Mouse (Mus musculus): ENCODE data around the gene Osbpl7. TPM values are rescaled to one million over a fixed set of nuclear protein-coding genes. Genes with fewer than 3 reads are reported as not detected.

Gene Osbpl7
- total and polyA plus RNA-seq, 3 experiments, result 7.4 to 24.4 (median 17.6) TPM

GRCm38 (mm10) chr11:97115797-97116196, 65.4 kb downstream of the Osbpl7 start:
- peaks cover 7% of the 10 kb centered on the region for H3K9me3 ChIP-seq (replicated peaks; ENCODE audit: low read length)
- DNase-seq (ENCODE audit: extremely low read depth), result no peak
- in situ Hi-C loops (cut with MboI; ENCODE audit: low pct_ligation_motif_present, low pct_unique_long_range_greater_than_20kb, low sequenced_read_pairs) (no loop called here), dilution Hi-C loops (cut with MboI; ENCODE audit: extremely low pct_ligation_motif_present, extremely low pct_unique_long_range_greater_than_20kb, low sequenced_read_pairs) (no loop called here)
- no peak overlapping the region for H3K9ac ChIP-seq (ENCODE audit: insufficient read depth, low read depth)
- TF ChIP-seq MEF2A (IDR thresholded peaks at IDR 0.05; ENCODE audit: borderline replicate concordance, low read depth, low read length), result no peak
- no peak for TF ChIP-seq NELFE (IDR thresholded peaks at IDR 0.05; ENCODE audit: low read depth, low read length)
- no peak for TF ChIP-seq JUND (conservative IDR thresholded peaks at IDR 0.05; ENCODE audit: low read depth, low read length)
- TF ChIP-seq RCOR1 (conservative IDR thresholded peaks at IDR 0.05; ENCODE audit: low read depth, low read length), result no peak
- TF ChIP-seq RAD21 (IDR thresholded peaks at IDR 0.05; ENCODE audit: low read depth, low read length), result no peak
- no peak for TF ChIP-seq USF1 (IDR thresholded peaks at IDR 0.05; ENCODE audit: low read depth, low read length)
- no peak for TF ChIP-seq E2F4 (IDR thresholded peaks at IDR 0.05; ENCODE audit: insufficient replicate concordance, low read depth, low read length)
- no peak for TF ChIP-seq ELF1 (IDR thresholded peaks at IDR 0.05; ENCODE audit: low read depth, low read length)
- H3K36me3 ChIP-seq (replicated peaks in 1 of 2; ENCODE audit: control insufficient read depth in 1 of 2, insufficient read depth in 1 of 2, low read length in 1 of 2), result no peaks in the 10 kb centered on the region
- no peak overlapping the region for H3K4me2 ChIP-seq (ENCODE audit: insufficient read depth, low read depth, poor library complexity, severe bottlenecking)
- no peaks in the 10 kb centered on the region for H3K27me3 ChIP-seq (replicated peaks)
- peaks cover 11 to 49% of the 10 kb centered on the region in 2 experiments for H3K4me1 ChIP-seq (ENCODE audit: control insufficient read depth in 1 of 2, insufficient read depth in 2 of 2)
- no peak overlapping the region for H3K4me3 ChIP-seq (replicated peaks in 1 of 3; ENCODE audit: low read depth in 2 of 3, low read length in 2 of 3, poor library complexity in 1 of 3)
- no peaks in the 10 kb centered on the region for H3K79me2 ChIP-seq (replicated peaks; ENCODE audit: control insufficient read depth, extremely low read depth, insufficient read depth, poor library complexity, severe bottlenecking)
- no peak overlapping the region for H3K27ac ChIP-seq (ENCODE audit: insufficient read depth, low read depth)

Other genes with a start within 250 kb of the Osbpl7 start
- gene Nfe2l1, start 220.7 kb upstream of the Osbpl7 start, total RNA-seq (2012; rRNA removed), result 113 and 169 TPM in 2 replicates
- gene Nfe2l1, start 220.7 kb upstream of the Osbpl7 start, total RNA-seq (2014; rRNA removed), result 61.1 and 77.7 TPM in 2 replicates
- 145 and 182 TPM in 2 replicates for gene Nfe2l1, start 220.7 kb upstream of the Osbpl7 start, polyA plus RNA-seq (2012; ENCODE audit: insufficient read length, low read depth)
- gene Copz2, start 200.8 kb upstream of the Osbpl7 start, total RNA-seq (2012; rRNA removed), result 1.3 and 4.1 TPM in 2 replicates
- 0.28 and 0.35 TPM in 2 replicates for gene Copz2, start 200.8 kb upstream of the Osbpl7 start, total RNA-seq (2014; rRNA removed)
- 0.87 and 0.99 TPM in 2 replicates for gene Copz2, start 200.8 kb upstream of the Osbpl7 start, polyA plus RNA-seq (2012; ENCODE audit: insufficient read length, low read depth)
- 96.3 and 112 TPM in 2 replicates for gene Cdk5rap3, start 134.1 kb upstream of the Osbpl7 start, total RNA-seq (2012; rRNA removed)
- 59.5 and 61.6 TPM in 2 replicates for gene Cdk5rap3, start 134.1 kb upstream of the Osbpl7 start, total RNA-seq (2014; rRNA removed)
- gene Cdk5rap3, start 134.1 kb upstream of the Osbpl7 start, polyA plus RNA-seq (2012; ENCODE audit: insufficient read length, low read depth), result 70.3 and 80.0 TPM in 2 replicates
- 0.08 TPM in 2 replicates for gene Prr15l, start 122.5 kb upstream of the Osbpl7 start, total RNA-seq (2012; rRNA removed)
- gene Prr15l, start 122.5 kb upstream of the Osbpl7 start, total RNA-seq (2014; rRNA removed), result not detected in 2 replicates
- gene Prr15l, start 122.5 kb upstream of the Osbpl7 start, polyA plus RNA-seq (2012; ENCODE audit: insufficient read length, low read depth), result 0.19 and 0.31 TPM in 2 replicates
- gene Pnpo, start 106.6 kb upstream of the Osbpl7 start, total RNA-seq (2012; rRNA removed), result 38.5 and 42.9 TPM in 2 replicates
- 54.3 and 56.2 TPM in 2 replicates for gene Pnpo, start 106.6 kb upstream of the Osbpl7 start, total RNA-seq (2014; rRNA removed)
- 32.5 and 36.3 TPM in 2 replicates for gene Pnpo, start 106.6 kb upstream of the Osbpl7 start, polyA plus RNA-seq (2012; ENCODE audit: insufficient read length, low read depth)
- gene Sp2, start 67.7 kb upstream of the Osbpl7 start, total RNA-seq (2012; rRNA removed), result 2.1 and 2.8 TPM in 2 replicates
- gene Sp2, start 67.7 kb upstream of the Osbpl7 start, total RNA-seq (2014; rRNA removed), result 1.1 TPM in 2 replicates
- gene Sp2, start 67.7 kb upstream of the Osbpl7 start, polyA plus RNA-seq (2012; ENCODE audit: insufficient read length, low read depth), result 15.9 and 21.0 TPM in 2 replicates
- 44.3 and 65.5 TPM in 2 replicates for gene Sp6, start 37.2 kb upstream of the Osbpl7 start, total RNA-seq (2012; rRNA removed)
- gene Sp6, start 37.2 kb upstream of the Osbpl7 start, total RNA-seq (2014; rRNA removed), result 15.8 and 18.4 TPM in 2 replicates
- 10.0 and 10.1 TPM in 2 replicates for gene Sp6, start 37.2 kb upstream of the Osbpl7 start, polyA plus RNA-seq (2012; ENCODE audit: insufficient read length, low read depth)
- gene Scrn2, start 20.7 kb upstream of the Osbpl7 start, total RNA-seq (2012; rRNA removed), result 55.8 and 63.9 TPM in 2 replicates
- 34.5 and 37.5 TPM in 2 replicates for gene Scrn2, start 20.7 kb upstream of the Osbpl7 start, total RNA-seq (2014; rRNA removed)
- gene Scrn2, start 20.7 kb upstream of the Osbpl7 start, polyA plus RNA-seq (2012; ENCODE audit: insufficient read length, low read depth), result 35.2 and 41.1 TPM in 2 replicates
- 0.38 and 0.46 TPM in 2 replicates for gene Lrrc46, start 9.2 kb upstream of the Osbpl7 start, total RNA-seq (2012; rRNA removed)
- gene Lrrc46, start 9.2 kb upstream of the Osbpl7 start, total RNA-seq (2014; rRNA removed), result 0.23 TPM in 1 of 2 replicates, not detected in the other
- 0.91 and 1.0 TPM in 2 replicates for gene Lrrc46, start 9.2 kb upstream of the Osbpl7 start, polyA plus RNA-seq (2012; ENCODE audit: insufficient read length, low read depth)
- gene Mrpl10, start 9.1 kb upstream of the Osbpl7 start, total RNA-seq (2012; rRNA removed), result 111 and 119 TPM in 2 replicates
- gene Mrpl10, start 9.1 kb upstream of the Osbpl7 start, total RNA-seq (2014; rRNA removed), result 93.2 and 104 TPM in 2 replicates
- 110 and 132 TPM in 2 replicates for gene Mrpl10, start 9.1 kb upstream of the Osbpl7 start, polyA plus RNA-seq (2012; ENCODE audit: insufficient read length, low read depth)
- 0.08 TPM in 2 replicates for gene Tbx21, start 64.7 kb downstream of the Osbpl7 start, total RNA-seq (2012; rRNA removed)
- not detected in 2 replicates for gene Tbx21, start 64.7 kb downstream of the Osbpl7 start, total RNA-seq (2014; rRNA removed)
- gene Tbx21, start 64.7 kb downstream of the Osbpl7 start, polyA plus RNA-seq (2012; ENCODE audit: insufficient read length, low read depth), result 0.09 TPM in 1 of 2 replicates, not detected in the other
- 2.1 and 3.1 TPM in 2 replicates for gene Tbkbp1, start 100.9 kb downstream of the Osbpl7 start, total RNA-seq (2012; rRNA removed)
- gene Tbkbp1, start 100.9 kb downstream of the Osbpl7 start, total RNA-seq (2014; rRNA removed), result 0.44 and 1.2 TPM in 2 replicates
- gene Tbkbp1, start 100.9 kb downstream of the Osbpl7 start, polyA plus RNA-seq (2012; ENCODE audit: insufficient read length, low read depth), result 5.2 and 5.7 TPM in 2 replicates
- gene Kpnb1, start 137.3 kb downstream of the Osbpl7 start, total RNA-seq (2012; rRNA removed), result 194 and 264 TPM in 2 replicates
- gene Kpnb1, start 137.3 kb downstream of the Osbpl7 start, total RNA-seq (2014; rRNA removed), result 234 and 260 TPM in 2 replicates
- 411 and 465 TPM in 2 replicates for gene Kpnb1, start 137.3 kb downstream of the Osbpl7 start, polyA plus RNA-seq (2012; ENCODE audit: insufficient read length, low read depth)
- gene Npepps, start 230.0 kb downstream of the Osbpl7 start, total RNA-seq (2012; rRNA removed), result 37.6 and 42.5 TPM in 2 replicates
- 29.8 and 33.8 TPM in 2 replicates for gene Npepps, start 230.0 kb downstream of the Osbpl7 start, total RNA-seq (2014; rRNA removed)
- 50.8 and 56.3 TPM in 2 replicates for gene Npepps, start 230.0 kb downstream of the Osbpl7 start, polyA plus RNA-seq (2012; ENCODE audit: insufficient read length, low read depth)

Data from CH12.LX (cell line).